Mouse (Mus musculus) embryo, embryonic 10.5 days (tissue): ENCODE results near the gene Naif1.
"Not testable (repeated sequence)": the region's sequence is repeated elsewhere in the genome, so short reads cannot be mapped to it uniquely, and the experiment has no call there.

Source experiments
- DNase-seq: peaks from one replicate; pipeline ENCODE4 v3.0.0-alpha.2; 2015; ENCODE audit warnings: low spot score

The Naif1 gene

DNA sequence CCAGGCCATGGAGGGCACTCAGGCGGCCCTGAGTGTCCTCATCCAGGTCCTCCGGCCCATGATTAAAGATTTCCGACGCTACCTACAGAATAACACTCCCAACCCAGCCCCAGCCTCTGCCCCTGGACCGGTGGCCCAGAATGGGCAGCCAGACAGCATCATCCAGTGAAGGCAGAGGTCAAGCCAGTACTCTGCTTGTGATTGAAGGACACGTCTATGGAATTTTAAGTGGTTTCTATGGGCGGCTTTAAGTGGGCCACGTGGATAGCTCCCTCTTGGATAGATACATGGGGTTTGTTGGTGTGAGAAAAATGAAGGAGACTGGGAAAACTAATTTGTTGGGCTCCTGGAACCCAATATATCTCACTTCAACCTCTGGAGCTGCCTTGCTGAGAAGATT is 4.8 kb downstream of the Naif1 start:
- no peak for DNase-seq

DNA sequence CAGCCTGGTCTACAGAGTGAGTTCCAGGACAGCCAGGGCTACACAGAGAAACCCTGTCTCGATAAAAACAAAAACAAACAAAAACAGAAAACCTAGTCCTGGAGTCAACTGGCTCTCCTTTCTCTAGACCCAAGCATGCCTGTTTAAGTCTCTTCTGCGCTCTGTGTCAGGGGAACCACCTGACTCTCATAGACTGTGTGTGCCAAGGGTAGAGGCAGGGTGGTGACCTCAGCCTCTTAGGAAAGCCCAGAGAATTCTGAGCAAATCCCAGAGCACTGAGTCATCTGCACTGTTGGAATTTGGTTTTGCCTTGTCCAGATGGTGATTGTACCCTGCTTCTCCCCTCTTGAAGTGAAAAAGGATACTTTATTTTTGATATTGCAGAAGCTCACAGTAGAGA is 8.0 kb downstream of the Naif1 start:
- DNase-seq, result no peak

DNA sequence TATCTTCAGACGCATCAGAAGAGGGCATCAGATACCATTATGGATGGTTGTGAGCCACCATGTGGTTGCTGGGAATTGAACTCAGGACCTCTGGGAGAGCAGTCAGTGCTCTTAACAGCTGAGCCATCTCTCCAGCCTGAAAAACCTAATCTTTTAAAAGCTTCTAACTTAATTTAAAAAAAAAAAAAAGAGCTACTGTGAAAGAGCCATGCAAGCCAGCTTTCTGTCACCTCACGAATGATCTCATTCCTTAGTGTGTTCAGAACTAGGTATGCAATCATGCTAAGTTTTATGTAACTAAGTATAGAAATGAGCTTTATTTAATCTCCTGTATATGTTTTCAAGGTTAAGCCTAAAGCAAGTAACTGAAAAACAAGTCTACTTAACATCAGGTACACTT is 9.4 kb downstream of the Naif1 start:
- DNase-seq, result no peak

DNA sequence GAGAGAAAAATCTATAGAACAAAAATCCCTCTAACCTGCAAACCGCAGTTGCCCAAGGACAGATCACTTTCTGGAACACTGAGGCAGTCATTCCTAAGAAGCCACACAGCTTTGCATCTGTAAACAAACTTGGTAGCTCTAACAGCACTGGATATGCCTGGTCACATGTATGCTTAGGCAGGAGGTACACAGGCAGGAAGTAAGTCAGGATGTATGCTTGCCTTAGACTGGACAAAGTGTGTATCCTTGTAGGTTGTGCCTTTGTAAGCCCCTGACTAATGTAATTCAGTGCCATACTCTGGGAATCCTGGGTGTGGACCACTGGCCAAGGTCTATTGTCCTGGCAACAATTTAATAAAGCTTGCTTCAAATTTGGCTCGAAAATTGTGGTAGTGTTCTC is 13.5 kb downstream of the Naif1 start:
- DNase-seq, result no peak

DNA sequence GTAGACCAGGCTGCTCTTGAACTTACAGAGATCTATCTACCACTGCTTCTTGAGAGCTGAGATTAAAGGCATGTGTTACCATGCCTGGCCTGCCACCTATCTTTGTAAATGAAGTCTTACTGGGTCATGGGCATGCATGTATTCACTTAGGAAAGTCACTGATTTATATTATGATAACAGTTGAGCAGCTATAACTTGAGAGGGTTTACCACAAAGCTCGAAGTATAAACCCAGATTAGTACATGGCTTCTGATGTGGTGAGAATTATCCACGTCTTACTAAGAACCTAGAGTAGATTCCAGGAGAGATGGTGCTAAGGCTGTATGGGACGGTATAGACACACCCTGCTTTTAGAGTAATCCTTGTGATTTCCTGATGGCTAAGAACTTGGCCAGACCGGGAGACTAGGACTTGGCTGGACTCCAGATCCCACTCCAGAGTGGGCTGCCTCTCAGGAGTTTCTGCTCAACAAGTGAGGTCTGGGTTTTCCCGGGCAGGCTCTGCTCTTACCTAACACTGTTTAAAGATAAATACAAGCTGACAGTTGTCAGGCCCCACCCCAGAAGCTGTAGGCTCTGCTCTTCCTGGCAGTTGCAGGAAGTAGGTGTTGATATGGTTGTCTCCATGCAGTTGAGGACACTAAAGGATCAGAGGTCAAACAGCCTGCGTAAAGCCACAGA is 14.1 kb downstream of the Naif1 start:
- DNase-seq, result no peak

DNA sequence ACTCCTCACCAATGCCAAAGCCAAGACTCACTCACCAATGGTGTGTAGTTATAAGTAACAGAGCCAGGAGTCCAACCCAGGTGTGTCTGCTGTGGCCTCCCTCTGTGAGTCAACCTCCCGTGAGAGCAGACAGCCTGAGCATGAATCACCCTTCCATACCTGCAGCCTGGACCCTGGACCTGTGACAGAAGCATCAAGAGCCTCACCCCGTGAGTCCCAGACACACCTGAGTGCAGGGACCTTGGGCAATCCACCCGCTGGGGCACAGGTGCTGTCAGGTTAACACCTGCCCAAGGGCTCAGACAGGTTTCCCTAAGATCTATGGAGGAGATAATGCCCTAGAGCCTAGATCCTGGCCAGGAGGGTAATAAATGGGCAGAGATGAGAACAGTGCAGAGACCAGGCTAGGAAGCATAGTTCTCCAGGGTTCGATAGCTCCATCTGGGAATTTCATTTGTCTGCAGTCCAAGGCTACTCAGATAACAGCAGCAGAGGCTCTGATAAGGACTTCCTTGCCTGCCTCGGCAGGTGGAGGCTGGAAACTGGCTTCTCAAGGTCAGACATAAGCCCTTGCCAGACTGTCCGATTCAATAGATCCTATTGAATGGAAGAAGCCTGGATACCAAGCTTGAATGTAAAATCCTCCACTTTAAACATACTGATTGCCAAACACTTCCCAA is 20.9 kb downstream of the Naif1 start:
- DNase-seq, result no peak

DNA sequence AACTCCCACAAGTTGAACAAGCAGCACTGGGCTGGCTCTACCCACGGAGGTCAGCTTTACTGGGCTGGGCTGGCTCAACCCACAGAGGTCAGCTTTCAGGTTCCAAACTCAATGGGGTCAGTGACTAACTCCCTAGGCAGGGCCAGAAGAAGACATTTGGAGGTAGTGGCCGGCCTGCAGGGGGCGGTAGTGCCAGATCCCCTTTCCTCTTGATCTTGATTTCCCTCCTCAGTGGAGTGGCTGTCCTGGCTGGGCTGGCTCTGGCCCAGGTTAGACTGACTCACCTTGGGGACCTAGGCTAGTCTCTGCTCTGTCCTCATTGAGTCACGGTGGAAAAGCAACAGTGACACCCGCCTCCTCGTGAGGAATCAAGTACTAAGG is 21.4 kb downstream of the Naif1 start:
- no peak for DNase-seq

DNA sequence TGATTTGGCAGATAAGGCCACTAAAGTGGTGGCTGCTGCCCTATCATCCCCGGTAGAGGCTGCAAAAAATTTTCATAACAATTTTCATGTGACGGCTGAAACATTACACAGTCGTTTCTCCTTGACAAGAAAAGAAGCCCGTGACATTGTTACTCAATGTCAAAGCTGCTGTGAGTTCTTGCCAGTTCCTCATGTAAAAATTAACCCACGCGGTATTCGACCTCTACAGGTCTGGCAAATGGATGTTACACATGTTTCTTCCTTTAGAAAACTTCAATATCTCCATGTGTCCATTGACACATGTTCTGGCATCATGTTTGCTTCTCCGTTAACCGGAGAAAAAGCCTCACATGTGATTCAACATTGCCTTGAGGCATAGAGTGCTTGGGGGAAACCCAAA is 25.1 kb downstream of the Naif1 start:
- DNase-seq, result not testable (repeated sequence)

DNA sequence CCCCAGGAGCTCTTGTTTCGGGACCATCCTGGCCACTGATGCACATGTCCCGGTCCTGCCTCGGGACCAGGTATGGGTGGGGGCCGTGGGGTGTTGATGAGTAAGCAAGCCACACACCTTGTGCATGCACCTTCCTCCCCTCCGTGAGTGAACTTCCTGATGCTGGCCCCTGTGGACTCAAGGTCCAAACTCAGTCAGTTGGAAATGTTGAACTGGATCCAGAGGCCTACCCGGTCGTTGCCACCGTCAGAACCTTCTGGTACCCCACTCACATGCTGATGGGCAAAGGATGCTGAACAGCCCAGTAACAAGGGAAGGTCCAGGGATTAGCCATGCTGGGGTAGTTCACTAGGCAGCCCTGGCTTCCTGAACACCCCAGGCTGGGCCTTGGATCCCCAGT is 32.1 kb downstream of the Naif1 start:
- no peak for DNase-seq

DNA sequence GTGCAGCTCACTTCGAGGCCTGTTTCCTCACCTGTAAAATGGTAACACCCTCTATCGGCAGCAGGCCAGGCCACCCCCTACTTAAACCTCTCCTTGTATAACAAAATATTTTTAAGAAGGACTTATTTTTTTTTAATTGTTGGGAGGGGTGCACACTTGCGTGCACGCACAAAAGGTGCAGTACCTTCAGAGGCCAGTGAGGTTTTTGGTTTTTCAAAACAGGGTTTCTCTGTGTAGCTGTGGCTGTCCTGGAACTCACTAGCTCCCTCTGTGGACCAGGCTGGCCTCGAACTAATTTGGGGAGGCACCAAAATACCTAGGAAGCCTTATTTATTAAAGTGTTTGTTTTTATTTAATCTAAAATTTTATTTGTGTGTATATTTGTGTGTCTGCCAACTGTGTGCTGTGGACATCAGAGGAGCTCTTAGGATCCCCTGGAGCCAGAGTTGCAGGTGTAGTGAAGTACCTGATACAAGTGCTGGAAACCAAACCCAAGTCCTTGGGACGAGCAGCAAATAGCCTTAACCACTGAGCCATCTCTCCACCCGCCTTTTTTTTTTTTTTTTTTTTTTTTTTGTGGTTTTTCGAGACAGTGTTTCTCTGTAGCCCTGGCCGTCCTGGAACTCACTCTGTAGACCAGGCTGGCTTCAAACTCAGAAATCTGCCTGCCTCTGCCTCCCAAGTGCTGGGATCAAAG is 33.1 kb downstream of the Naif1 start:
- DNase-seq, result peak; percentile 21

DNA sequence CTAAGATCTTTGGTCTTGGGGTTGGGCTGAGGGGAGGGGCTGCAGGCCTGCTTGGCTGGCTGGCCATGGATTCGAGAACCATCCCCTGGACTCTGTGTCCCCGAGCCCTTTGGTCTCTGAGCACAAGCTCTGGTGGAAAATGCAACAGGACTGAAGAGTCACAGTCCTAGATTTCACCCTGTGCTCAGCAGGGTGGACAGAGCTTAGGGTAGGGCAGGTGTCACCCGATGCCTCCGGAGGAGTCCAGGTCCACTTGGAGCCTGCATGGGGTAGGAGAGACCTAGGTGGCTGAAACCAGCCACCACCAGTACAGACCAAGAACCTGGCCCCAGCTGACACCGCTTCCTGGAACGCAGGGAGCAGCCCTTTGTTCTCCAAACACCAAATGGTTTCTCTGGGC is 34.7 kb downstream of the Naif1 start:
- DNase-seq, result no peak

DNA sequence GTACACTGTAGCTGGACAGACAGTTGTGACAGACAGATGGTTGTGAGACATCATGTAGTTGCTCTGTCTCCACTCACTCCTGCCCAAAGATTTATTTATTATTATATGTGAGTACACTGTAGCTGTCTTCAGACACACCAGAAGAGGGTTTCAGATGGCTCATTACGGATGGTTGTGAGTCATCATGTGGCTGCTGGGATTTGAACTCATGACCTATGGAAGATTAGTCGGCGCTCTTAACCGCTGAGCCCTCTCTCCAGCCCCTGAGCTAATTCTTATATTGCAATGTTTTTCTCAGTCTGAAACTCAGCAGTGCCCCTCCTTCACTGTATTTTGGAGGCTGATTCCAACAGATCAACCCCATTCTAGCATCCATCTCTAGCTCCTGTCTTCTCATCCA is 35.5 kb downstream of the Naif1 start:
- DNase-seq, result no peak

DNA sequence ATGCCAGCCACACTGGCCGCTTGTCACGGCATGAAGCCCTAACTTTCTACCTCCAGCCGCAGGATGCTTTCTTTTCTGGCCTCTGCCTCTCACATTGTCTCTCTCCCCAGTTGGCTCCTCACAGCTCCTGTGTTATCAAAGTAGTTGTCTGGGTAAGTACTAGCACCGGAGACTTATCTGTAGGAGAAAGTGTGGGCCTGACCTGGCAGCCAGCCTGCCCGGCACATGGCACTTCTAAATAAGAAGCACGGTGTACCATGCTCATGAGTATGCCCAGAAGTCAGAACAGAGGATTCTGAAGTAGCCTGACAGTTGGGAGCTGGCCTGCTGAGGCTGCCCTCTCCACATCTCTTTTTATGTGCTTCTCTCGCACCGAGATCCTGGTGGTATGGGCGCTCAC is 35.9 kb downstream of the Naif1 start:
- no peak for DNase-seq

DNA sequence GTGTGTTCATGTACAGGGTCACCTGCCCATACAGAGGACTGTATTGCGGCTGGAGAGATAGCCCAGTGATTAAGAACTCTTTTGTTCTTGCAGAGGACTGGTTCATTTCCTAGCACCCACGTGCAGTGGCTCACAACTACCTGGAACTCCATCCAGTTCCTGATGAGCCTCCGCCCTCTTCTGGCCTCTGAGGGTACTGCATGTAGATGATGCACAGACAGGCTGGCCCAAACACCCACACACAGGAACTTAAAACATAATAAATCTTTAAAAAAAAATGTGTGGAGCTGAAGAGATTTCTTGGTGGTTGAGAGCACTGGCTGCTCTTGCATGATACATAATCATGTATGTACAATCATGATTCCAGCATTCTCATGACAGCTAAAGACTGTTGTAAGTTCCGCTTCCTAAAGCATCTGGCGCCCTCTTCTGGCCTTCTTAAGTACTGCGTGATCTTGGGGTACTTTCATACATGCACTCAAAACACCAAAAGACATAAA is 36.9 kb downstream of the Naif1 start:
- peak; percentile 96 for DNase-seq

DNA sequence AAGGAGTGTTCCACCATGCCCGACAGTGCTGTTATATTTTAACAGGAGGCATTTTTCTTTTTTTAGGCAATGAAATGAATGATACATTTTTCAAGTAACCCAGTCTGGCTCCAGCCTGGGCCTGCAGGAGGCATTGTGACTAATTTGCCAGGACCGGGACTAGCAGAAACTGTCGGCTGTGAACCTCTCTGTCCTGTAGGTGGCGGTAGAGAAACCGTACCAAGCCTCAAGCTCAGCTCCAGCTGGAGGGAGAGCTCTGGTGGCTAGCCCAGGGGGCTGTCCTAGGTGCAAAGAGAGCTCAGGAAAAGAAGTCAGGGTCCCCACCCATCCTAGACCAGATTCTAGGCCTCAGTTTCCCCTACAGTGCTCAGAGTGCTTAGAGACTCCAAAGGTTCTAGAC is 38.4 kb downstream of the Naif1 start:
- DNase-seq, result peak; percentile 97

DNA sequence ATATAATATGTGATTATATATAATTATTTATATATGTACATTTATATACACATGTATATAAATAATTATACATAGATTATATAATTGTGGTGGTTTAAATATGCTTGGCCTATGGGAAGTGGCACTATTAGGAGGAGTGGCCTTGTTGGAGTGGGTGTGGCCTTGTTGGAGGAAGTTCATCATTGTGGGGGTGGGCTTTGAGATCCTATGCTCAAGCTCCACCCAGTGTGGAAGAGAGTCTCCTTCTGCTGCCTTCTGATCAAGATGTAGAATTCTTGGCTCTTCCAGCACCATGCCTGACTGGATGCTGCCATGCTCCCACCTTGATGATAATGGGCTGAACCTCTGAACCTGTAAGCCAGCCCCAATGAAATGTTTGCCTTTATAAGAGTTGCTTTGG is 40.5 kb downstream of the Naif1 start:
- not testable (repeated sequence) for DNase-seq

DNA sequence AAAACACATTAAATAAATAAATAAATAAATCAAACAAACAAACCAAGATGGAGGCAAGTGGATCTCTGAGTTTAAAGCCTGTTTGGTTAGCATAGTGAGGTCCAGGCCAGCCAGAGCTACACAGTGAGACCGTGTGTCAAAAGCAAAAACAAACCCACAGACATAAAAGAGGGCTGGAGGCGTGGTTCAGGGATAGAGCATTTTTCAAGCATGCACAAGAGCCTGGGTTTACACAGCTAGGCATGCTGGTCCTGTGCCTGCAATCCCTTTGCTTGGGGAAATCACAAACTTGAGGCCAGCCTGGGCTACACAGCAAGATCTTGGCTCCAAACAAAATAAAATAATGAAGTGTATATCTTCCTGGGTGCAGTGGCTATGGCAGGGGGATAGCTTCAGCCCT is 42.4 kb downstream of the Naif1 start:
- DNase-seq, result no peak

DNA sequence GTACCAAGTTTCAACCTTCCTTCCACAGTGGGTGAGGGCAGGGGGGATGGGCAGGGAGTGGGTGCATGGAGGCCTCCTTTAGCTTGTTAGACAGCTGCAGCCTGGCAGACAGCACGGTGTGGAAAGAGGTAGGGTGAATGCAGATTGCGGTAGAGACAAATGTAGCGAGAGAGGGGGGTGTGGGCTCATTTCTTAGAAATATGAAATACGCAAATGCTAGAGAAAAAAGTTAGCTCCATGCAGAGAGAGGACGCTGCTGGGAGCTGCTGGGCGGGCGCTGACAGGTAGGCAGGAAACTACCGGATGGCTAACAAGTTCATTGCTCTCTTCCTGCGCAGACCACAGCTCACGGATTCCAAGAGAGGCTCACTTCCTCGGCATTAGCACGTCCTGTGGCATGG is 43.0 kb downstream of the Naif1 start:
- no peak for DNase-seq

DNA sequence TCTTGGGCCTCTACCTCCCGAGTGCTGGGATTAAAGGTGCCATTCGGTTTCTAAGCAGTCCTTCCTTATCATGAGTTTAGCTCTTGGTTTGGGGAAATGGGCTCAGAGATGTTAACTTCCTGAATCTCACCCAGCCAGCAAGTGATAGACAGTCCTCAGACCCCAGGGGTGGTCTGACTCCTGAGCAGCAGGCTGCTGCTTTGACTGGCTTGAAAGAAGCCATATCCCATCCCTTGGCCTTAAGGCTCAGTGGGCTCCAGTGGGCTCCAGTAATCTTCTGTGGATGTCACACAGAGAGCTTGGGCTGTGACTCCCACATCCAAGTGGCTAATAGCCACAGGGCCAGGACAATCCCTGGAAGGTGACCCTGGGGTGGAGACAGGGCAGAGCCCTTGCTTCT is 44.3 kb downstream of the Naif1 start:
- no peak for DNase-seq

DNA sequence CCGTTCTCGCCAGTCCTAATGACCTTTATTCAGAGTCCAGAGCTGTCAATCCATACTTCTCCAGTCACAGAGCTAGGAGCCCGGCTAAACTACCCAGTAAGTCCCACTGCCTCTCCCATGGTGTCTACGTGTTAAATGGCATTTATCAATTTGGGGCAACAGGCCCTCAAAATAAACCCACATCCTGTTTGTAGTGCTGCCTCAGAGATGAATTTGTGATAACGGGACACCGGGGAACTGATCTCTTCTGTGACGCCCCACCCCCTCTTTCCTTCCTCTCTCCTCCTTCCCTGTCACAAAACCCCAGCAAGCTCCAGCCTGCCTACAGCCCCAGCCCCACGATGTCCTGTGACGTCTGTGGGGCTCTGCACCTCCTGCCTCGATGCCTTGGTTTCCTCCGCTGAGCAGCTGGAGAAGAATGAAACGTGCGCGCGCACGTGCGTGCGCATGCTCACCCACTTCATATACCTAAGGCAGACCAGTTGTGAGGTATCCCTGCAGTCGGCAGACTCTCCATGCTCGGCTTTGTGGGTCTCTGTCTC is 45.0 kb downstream of the Naif1 start:
- no peak for DNase-seq

DNA sequence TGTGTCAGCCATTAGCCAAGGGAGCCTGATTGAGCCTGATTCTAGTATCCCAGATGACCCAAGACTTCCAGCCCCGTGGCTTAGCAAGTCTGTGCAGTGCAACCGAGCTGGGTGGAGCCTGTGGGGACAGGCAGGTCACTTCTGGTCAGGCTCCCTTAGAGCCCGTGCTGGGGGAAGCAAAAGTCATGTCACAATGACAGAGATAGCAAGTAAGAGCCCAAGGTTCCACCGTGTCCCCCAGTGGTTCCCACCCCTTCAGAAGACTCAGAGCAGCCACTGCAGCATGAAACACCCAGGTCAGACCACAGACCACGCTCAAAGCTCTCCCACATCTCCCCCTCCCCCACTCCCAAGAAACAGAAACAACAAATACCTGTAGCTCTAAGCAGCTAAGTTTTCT is 45.9 kb downstream of the Naif1 start:
- no peak for DNase-seq

DNA sequence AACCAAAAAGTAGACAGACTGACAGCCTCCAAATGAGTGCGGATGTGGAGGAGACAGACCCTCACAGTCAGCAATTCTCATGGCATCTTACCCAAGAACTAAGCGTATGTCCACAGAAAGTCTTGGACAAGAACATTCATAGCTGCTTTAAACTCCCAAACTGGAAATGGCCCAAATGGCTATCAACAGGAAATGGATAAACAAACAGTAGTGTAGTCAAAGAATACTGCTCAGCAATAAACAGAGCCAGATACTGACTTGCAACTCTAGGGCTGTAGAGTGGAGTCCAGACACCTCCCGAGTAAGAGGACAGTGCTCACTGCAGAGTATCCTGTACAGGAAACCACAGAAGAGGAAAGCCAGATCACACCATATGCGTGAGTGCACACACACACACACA is 49.1 kb downstream of the Naif1 start:
- no peak for DNase-seq

DNA sequence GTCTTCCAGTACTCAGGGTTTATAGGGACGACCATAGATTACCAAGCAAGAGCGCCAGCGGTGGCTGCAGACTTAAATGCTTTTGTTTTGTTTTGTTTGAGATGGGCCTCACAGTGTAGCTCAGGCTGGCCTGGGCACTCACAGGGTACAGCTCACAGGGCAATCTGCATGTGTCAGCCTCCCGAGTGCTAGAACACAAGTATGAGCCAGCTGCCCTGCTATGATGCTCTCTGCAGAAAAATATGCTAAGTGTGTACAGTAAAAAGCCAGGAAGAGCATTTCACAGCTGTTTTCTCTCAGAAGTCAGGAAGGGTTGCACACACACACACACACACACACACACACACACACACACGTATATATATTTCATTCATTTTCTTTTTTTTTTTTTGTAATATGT is 50.2 kb downstream of the Naif1 start:
- no peak for DNase-seq
